Mouse (Mus musculus) T-cell, adult 66 days (primary cell): ENCODE measurements around the gene Ssr4. TPM values are rescaled to one million over a fixed set of nuclear protein-coding genes. Genes with fewer than 3 reads are reported as not detected.

ENCODE experiments used
- total RNA-seq, 2 experiments: library from RNA; stranded (reverse); gene quantifications; 3 replicates in 1 of 2; 4 replicates in 1 of 2; pipeline ENCODE4 v1.2.4; 2023

Gene Ssr4
- 100 to 1,000 TPM; 104 to 147 TPM for total RNA-seq

DNA sequence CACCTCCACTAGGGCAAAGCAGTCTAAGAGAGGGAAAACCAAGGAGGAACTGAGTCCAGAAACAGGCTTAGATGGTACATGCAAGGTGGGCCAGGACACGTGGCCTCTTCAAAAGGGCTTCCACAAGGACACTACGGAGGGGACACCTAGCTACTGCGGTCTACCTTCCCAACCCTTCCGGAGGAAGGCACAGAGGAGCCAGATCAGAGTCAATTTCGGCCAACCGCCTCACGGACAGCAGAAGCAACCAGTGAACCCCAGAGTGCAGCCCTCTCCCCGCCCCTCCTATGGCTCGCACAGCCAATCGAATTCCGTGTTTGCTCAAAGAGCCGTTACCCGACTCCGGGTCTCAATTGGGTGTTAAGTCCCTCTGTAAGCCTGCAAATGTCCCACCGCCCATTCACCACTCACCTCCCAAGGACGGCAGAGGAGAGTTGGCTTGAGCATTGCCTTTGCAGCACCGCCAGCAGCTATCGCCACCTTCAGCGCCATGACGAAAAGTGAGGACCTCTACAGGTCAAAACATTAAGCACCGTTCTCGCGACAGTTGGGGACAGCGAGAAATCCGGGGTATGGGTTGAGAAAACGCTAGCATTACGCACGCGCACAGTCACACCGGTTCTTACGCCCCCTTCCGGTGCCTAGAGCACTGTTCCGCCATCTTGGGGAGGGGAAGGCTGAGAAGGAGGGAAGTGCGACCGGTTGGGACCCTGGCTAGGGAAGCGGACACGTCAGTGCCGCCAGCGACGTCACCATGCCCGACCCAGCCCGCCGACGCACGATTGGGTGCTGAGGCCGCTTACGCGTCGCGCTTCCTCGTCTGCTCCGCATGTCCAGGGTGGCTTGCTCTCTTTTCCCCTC is at the start of gene Ssr4, which contains the start of gene Idh3g:
Gene Ssr4 (plus strand): TSS at position 665 of the 861 bp plus-strand sequence.
Gene Idh3g (minus strand): TSS at position 534 of the 861 bp plus-strand sequence.

DNA sequence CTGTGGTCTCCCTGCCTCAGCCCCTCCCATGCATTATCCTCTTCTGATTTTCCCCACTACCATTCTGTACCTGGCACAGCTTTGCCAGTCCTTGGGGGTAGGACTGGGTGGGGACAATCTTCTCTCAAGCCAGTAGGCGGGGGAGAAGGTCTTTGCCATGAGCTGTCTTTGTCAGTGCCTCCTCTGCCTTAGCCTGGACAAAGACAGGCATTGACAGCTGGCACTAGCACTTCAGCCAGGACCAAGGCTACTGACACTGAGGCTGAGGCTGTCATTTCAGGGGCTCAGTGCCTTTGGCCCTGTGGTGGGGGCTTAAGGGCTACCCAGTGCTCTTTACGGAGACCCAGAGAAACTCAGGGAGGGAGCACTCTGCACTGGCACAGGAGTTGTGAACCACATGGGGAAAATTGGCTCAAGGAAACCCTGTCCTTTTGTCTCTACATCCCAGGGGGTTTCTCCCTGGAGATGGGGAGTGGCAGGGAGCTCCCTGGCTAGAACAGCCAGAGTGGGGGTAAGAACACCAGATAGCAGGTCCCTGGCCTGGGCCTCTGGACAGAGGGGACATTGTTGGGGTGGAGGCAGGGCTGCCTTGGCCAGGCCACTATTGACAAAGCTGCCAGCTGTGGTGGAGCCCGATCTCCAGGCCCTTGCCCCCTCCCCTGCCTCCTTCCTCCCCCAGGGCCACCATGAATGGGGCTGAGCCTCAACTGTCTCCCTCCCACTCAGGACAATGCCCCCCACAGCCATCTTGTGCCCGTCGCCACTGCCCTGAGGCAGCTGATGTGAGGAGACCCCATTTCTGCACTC is 30.3 kb upstream of the Ssr4 start, which contains the start of gene Plxnb3:
Gene Plxnb3 (plus strand): TSS at position 757 of the 807 bp plus-strand sequence.

DNA sequence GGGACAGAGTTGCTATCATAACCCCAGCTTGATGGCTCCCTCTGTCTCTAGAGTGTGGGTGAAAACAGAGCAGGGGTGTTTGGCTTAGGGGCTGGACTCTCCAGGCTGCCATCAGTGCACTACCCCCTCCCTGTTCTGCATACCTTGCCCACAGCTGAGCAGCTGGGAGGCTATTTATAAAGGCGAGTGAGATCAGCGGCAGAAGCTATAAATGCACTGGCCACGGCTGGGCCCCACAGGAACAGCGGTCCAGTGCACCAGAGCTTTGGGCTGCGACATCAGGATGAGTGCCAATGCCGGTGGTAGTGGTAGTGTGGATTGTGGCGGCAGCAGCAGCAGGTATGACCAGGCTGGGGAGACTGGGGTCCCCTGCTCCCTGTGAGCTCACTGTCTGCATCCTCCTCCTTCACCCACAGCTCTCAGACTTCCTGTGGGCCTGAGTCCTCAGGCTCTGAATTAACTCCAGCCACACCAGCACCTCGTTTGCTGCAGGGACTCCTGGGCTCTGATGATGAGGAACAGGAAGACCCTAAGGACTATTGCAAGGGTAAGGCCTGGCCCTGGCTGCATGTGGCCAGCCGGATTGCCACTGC is 12.6 kb upstream of the Ssr4 start, which contains the start of gene Srpk3:
Gene Srpk3 (plus strand): TSS at position 238 of the 593 bp plus-strand sequence.

DNA sequence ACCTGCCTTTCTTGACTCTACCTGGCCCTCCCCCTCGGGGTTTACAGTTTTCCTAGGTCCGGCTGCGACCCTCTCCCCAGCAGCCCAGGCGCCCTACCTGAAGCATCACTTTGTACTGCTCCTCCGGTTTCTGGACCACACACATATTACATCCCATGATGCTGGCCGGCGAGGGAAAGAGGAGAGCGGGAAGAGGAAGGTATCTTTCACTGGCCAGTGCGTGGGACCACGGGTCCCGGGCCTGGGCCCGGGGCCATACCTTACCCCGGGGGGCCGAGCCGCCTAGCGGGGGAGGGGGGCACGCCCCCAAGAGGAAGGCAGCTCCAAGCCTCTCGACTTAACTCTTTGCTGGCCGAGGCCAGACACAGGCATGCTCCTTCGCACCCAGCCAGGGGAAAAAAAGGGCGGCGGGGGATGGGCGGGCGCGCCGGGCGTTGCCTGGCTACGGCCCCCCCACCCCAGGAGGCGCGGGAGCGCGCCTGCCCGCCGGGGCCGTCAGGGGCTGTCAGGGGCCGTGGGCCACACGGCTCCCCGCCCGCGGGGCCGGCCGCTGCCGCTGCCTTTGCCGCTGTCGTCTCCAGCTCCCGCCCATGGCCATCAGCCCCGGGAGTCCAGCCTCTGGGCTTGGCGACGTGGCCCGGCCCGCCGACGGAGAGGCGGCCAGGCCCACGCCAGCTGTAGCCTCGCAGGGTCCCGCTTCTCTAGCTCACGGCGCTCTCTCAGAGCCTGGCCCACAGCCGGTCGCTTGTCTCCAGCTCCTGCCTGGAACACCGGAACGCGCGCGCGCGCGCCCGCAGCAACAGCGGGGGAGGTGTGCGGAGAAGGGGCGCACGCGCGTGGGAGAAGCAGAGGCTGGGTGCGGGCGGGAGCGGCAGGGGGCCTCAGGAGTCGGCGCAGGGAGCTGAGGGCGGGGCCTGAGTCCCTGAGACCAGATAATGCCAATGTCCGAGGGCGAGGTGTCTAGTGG is 37.6 kb downstream of the Ssr4 start, which contains the start of gene Pdzd4:
Gene Pdzd4 (minus strand): TSS at position 785 of the 967 bp plus-strand sequence.

Other genes with a start within 250 kb of the Ssr4 start
- gene Dusp9, start 147.6 kb upstream of the Ssr4 start, total RNA-seq: under 1 TPM; 0.38 to 0.41 TPM
- gene Pnck, start 126.9 kb upstream of the Ssr4 start, total RNA-seq: under 1 TPM; 0.61 to 0.68 TPM
- gene Slc6a8, start 113.9 kb upstream of the Ssr4 start, total RNA-seq: 1 to 10 TPM; 1.5 to 3.8 TPM
- gene Bcap31, start 70.9 kb upstream of the Ssr4 start, total RNA-seq: 100 to 1,000 TPM; 107 to 109 TPM
- gene Abcd1, start 70.4 kb upstream of the Ssr4 start, total RNA-seq: 10 to 100 TPM; 29.4 to 33.9 TPM
- gene Plxnb3, start 29.9 kb upstream of the Ssr4 start, total RNA-seq: not detected
- gene Srpk3, start 12.6 kb upstream of the Ssr4 start, total RNA-seq: under 1 TPM in 1 of 2 experiments, not detected in 1; 0.64 TPM
- gene Idh3g, start 131 bp upstream of the Ssr4 start, total RNA-seq: 100 to 1,000 TPM; 125 to 131 TPM
- 1 to 10 TPM; 1.4 to 3.3 TPM for gene Pdzd4, start 37.9 kb downstream of the Ssr4 start, total RNA-seq
- not detected for gene Avpr2, start 105.1 kb downstream of the Ssr4 start, total RNA-seq
- gene L1cam, start 109.1 kb downstream of the Ssr4 start, total RNA-seq: 10 to 100 TPM; 39.9 to 56.0 TPM
- gene Arhgap4, start 134.8 kb downstream of the Ssr4 start, total RNA-seq: 100 to 1,000 TPM; 287 to 307 TPM
- gene Naa10, start 134.9 kb downstream of the Ssr4 start, total RNA-seq: 10 to 100 TPM; 64.6 to 88.6 TPM
- gene Renbp, start 143.8 kb downstream of the Ssr4 start, total RNA-seq: 1 to 10 TPM; 2.1 to 6.0 TPM
- 100 to 1,000 TPM in 1 of 2 experiments, 10 to 100 TPM in 1; 96.1 to 110 TPM for gene Hcfc1, start 179.3 kb downstream of the Ssr4 start, total RNA-seq
- 100 to 1,000 TPM; 128 to 146 TPM for gene Irak1, start 236.9 kb downstream of the Ssr4 start, total RNA-seq